Mouse (Mus musculus): Measurements from ENCODE around the gene Adamtsl1. TPM values are rescaled to one million over a fixed set of nuclear protein-coding genes. Genes with fewer than 3 reads are reported as not detected.

Adamtsl1 gene
- total RNA-seq, 1 experiment = 6.3 TPM

GRCm38 (mm10) chr4:85507491-85507890 is 6.5 kb upstream of the Adamtsl1 start:
- DNase-seq (ENCODE audit: low read depth, low spot score) = no peak
- Histone ChIP-seq H3K27ac (ENCODE audit: insufficient read depth, low read depth, low read length, poor library complexity, severe bottlenecking) (no peak overlapping the region), H3K4me3 (ENCODE audit: insufficient read depth in 1 of 2, low read depth in 1 of 2, low read length in 2 of 2, poor library complexity in 1 of 2, severe bottlenecking in 1 of 2) (no peak overlapping the region), H3K4me1 (ENCODE audit: control insufficient read depth in 2 of 2, insufficient read depth in 2 of 2, low read length in 2 of 2, poor library complexity in 1 of 2) (no peaks in the 10 kb centered on the region), H3K9me3 (ENCODE audit: control insufficient read depth, insufficient read depth, low read depth, low read length) (no peaks in the 10 kb centered on the region), H3K9ac (ENCODE audit: insufficient read depth, low read depth, low read length, poor library complexity, severe bottlenecking) (no peak overlapping the region), H3K36me3 (ENCODE audit: control insufficient read depth, insufficient read depth, low read length, poor library complexity, severe bottlenecking) (no peaks in the 10 kb centered on the region)
- no peak for TF ChIP-seq ZNF384 (IDR thresholded peaks at IDR 0.05; ENCODE audit: low read depth, low read length)
- in situ Hi-C loops (cut with MboI; ENCODE audit: low sequenced_read_pairs in 2 of 2, unreplicated experiment in 2 of 2) = no loop called here

GRCm38 (mm10) chr4:85513288-85513687 is 684 bp upstream of the Adamtsl1 start:
- TF ChIP-seq HCFC1 (IDR thresholded peaks at IDR 0.05; ENCODE audit: borderline replicate concordance, insufficient read depth, low read length) (no peak), CHD2 (IDR thresholded peaks at IDR 0.05; ENCODE audit: low read depth, low read length) (no peak), ZC3H11A (IDR thresholded peaks at IDR 0.05; ENCODE audit: borderline replicate concordance, low read depth, low read length) (no peak), MAFK (IDR thresholded peaks at IDR 0.05; ENCODE audit: insufficient read depth, low read depth, low read length) (no peak), ZNF384 (IDR thresholded peaks at IDR 0.05; ENCODE audit: low read depth, low read length) (no peak)
- in situ Hi-C loops (cut with MboI; ENCODE audit: low sequenced_read_pairs in 2 of 2, unreplicated experiment in 2 of 2) = no loop called here
- DNase-seq (ENCODE audit: low read depth, low spot score) = no peak
- Histone ChIP-seq H3K9me3 (ENCODE audit: control insufficient read depth, insufficient read depth, low read depth, low read length) (no peaks in the 10 kb centered on the region), H3K27ac (ENCODE audit: insufficient read depth, low read depth, low read length, poor library complexity, severe bottlenecking) (no peak overlapping the region), H3K9ac (ENCODE audit: insufficient read depth, low read depth, low read length, poor library complexity, severe bottlenecking) (no peak overlapping the region), H3K4me3 (ENCODE audit: insufficient read depth in 1 of 2, low read depth in 1 of 2, low read length in 2 of 2, poor library complexity in 1 of 2, severe bottlenecking in 1 of 2) (no peak overlapping the region), H3K4me1 (ENCODE audit: control insufficient read depth in 2 of 2, insufficient read depth in 2 of 2, low read length in 2 of 2, poor library complexity in 1 of 2) (no peaks in the 10 kb centered on the region; a peak in 1 of 4 replicates), H3K36me3 (ENCODE audit: control insufficient read depth, insufficient read depth, low read length, poor library complexity, severe bottlenecking) (no peaks in the 10 kb centered on the region)

- Histone ChIP-seq H3K4me3 (ENCODE audit: insufficient read depth in 1 of 2, low read depth in 1 of 2, low read length in 2 of 2, poor library complexity in 1 of 2, severe bottlenecking in 1 of 2) (peak overlapping the region; percentile 71 to 73), H3K4me1 (ENCODE audit: control insufficient read depth in 2 of 2, insufficient read depth in 2 of 2, low read length in 2 of 2, poor library complexity in 1 of 2) (no peaks in the 10 kb centered on the region; a peak in 1 of 4 replicates), H3K9me3 (ENCODE audit: control insufficient read depth, insufficient read depth, low read depth, low read length) (no peaks in the 10 kb centered on the region), H3K9ac (ENCODE audit: insufficient read depth, low read depth, low read length, poor library complexity, severe bottlenecking) (peak overlapping the region; percentile 50), H3K27ac (ENCODE audit: insufficient read depth, low read depth, low read length, poor library complexity, severe bottlenecking) (no peak overlapping the region), H3K36me3 (ENCODE audit: control insufficient read depth, insufficient read depth, low read length, poor library complexity, severe bottlenecking) (no peaks in the 10 kb centered on the region)
- in situ Hi-C loops (cut with MboI; ENCODE audit: low sequenced_read_pairs in 2 of 2, unreplicated experiment in 2 of 2) = no loop called here
- TF ChIP-seq ZNF384 (IDR thresholded peaks at IDR 0.05; ENCODE audit: low read depth, low read length) (no peak), HCFC1 (IDR thresholded peaks at IDR 0.05; ENCODE audit: borderline replicate concordance, insufficient read depth, low read length) (no peak)
- no peak for DNase-seq (ENCODE audit: low read depth, low spot score)
These were observed 271 bp downstream of the Adamtsl1 start for GRCm38 (mm10) chr4:85514205-85514681.

- no peak overlapping the region for H3K4me3 ChIP-seq (ENCODE audit: insufficient read depth in 1 of 2, low read depth in 1 of 2, low read length in 2 of 2, poor library complexity in 1 of 2, severe bottlenecking in 1 of 2)
- in situ Hi-C loops (cut with MboI; ENCODE audit: low sequenced_read_pairs in 2 of 2, unreplicated experiment in 2 of 2) = no loop called here
- H3K4me1 ChIP-seq (ENCODE audit: control insufficient read depth in 2 of 2, insufficient read depth in 2 of 2, low read length in 2 of 2, poor library complexity in 1 of 2) = no peaks in the 10 kb centered on the region
- H3K27ac ChIP-seq (ENCODE audit: insufficient read depth, low read depth, low read length, poor library complexity, severe bottlenecking) = no peak overlapping the region
- H3K36me3 ChIP-seq (ENCODE audit: control insufficient read depth, insufficient read depth, low read length, poor library complexity, severe bottlenecking) = no peaks in the 10 kb centered on the region
- no peaks in the 10 kb centered on the region for H3K9me3 ChIP-seq (ENCODE audit: control insufficient read depth, insufficient read depth, low read depth, low read length)
- no peak for DNase-seq (ENCODE audit: low read depth, low spot score)
- no peak for TF ChIP-seq ZNF384 (IDR thresholded peaks at IDR 0.05; ENCODE audit: low read depth, low read length)
- no peak for TF ChIP-seq HCFC1 (IDR thresholded peaks at IDR 0.05; ENCODE audit: borderline replicate concordance, insufficient read depth, low read length)
- TF ChIP-seq CHD2 (IDR thresholded peaks at IDR 0.05; ENCODE audit: low read depth, low read length) = no peak
- no peak for TF ChIP-seq MAFK (IDR thresholded peaks at IDR 0.05; ENCODE audit: insufficient read depth, low read depth, low read length)
- no peak for TF ChIP-seq ZC3H11A (IDR thresholded peaks at IDR 0.05; ENCODE audit: borderline replicate concordance, low read depth, low read length)
- no peak overlapping the region for H3K9ac ChIP-seq (ENCODE audit: insufficient read depth, low read depth, low read length, poor library complexity, severe bottlenecking)
These were observed 13.1 kb downstream of the Adamtsl1 start for GRCm38 (mm10) chr4:85526966-85527566.

GRCm38 (mm10) chr4:85529852-85530251 is 15.9 kb downstream of the Adamtsl1 start:
- Histone ChIP-seq H3K9me3 (ENCODE audit: control insufficient read depth, insufficient read depth, low read depth, low read length) (no peaks in the 10 kb centered on the region), H3K4me1 (ENCODE audit: control insufficient read depth in 2 of 2, insufficient read depth in 2 of 2, low read length in 2 of 2, poor library complexity in 1 of 2) (no peaks in the 10 kb centered on the region), H3K36me3 (ENCODE audit: control insufficient read depth, insufficient read depth, low read length, poor library complexity, severe bottlenecking) (no peaks in the 10 kb centered on the region), H3K9ac (ENCODE audit: insufficient read depth, low read depth, low read length, poor library complexity, severe bottlenecking) (no peak overlapping the region), H3K4me3 (ENCODE audit: insufficient read depth in 1 of 2, low read depth in 1 of 2, low read length in 2 of 2, poor library complexity in 1 of 2, severe bottlenecking in 1 of 2) (no peak overlapping the region), H3K27ac (ENCODE audit: insufficient read depth, low read depth, low read length, poor library complexity, severe bottlenecking) (no peak overlapping the region)
- no peak for TF ChIP-seq HCFC1 (IDR thresholded peaks at IDR 0.05; ENCODE audit: borderline replicate concordance, insufficient read depth, low read length)
- TF ChIP-seq ZC3H11A (IDR thresholded peaks at IDR 0.05; ENCODE audit: borderline replicate concordance, low read depth, low read length) = no peak
- TF ChIP-seq ZNF384 (IDR thresholded peaks at IDR 0.05; ENCODE audit: low read depth, low read length) = no peak
- no peak for TF ChIP-seq CHD2 (IDR thresholded peaks at IDR 0.05; ENCODE audit: low read depth, low read length)
- no peak for TF ChIP-seq MAFK (IDR thresholded peaks at IDR 0.05; ENCODE audit: insufficient read depth, low read depth, low read length)
- DNase-seq (ENCODE audit: low read depth, low spot score) = no peak
- in situ Hi-C loops (cut with MboI; ENCODE audit: low sequenced_read_pairs in 2 of 2, unreplicated experiment in 2 of 2) = no loop called here

Data from ES-E14 (cell line).